Mouse (Mus musculus): ENCODE data around the gene Bcor.

- no peak for TF ChIP-seq FLI1 (IDR thresholded peaks at IDR 0.05; ENCODE audit: low read length)
- TF ChIP-seq GATA1 (IDR thresholded peaks at IDR 0.05; ENCODE audit: borderline replicate concordance, low read length), result no peak
These were observed 69.8 kb downstream of the Bcor start for GRCm38 (mm10) chrX:12090151-12090870.
